Comparison of ENCODE assay signal across 15 mouse cellular contexts in genomic region chr15:89068226-89068625, GRCm38 (mm10). TPM values are rescaled to one million over a fixed set of nuclear protein-coding genes. Genes with fewer than 3 reads are reported as not detected.
DNase-seq lines count a peak whose midpoint lies in the region; ATAC-seq lines count a peak whose summit lies in the region.
"Had no signal": no experiment of that assay in that cellular context is flagged by ENCODE, and none has a peak within 500 bp of the region (broad histone marks: within the 10 kb centered on the region; RNA-seq: fewer than 3 reads in every experiment).

No protein-coding gene starts in this region.

- peaks cover 33% of the 10 kb centered on the region for H3K27me3 ChIP-seq in kidney, embryonic 14.5 days (ENCODE audit: control insufficient read depth, insufficient read depth, low read length)
- H3K27me3 ChIP-seq in limb, embryonic 10.5 days (ENCODE audit: low read depth, poor library complexity, severe bottlenecking) = peaks cover 77% of the 10 kb centered on the region

- peak overlapping the region; percentile 14; the same call in 1 of the 2 replicates for H3K4me3 ChIP-seq in kidney, embryonic 14.5 days (ENCODE audit: low read length)
- H3K4me3 ChIP-seq in limb, embryonic 10.5 days = peak overlapping the region; percentile 28
- H3K4me3 ChIP-seq: heart, adult 2 months; left cerebral cortex, adult 2 months; neural tube, embryonic 12.5 days had no signal

- H3K27ac ChIP-seq in kidney, embryonic 14.5 days (ENCODE audit: low read depth, low read length) = no peak overlapping the region
- no peak overlapping the region for H3K27ac ChIP-seq in limb, embryonic 10.5 days
- H3K27ac ChIP-seq: heart, adult 2 months; left cerebral cortex, adult 2 months; liver, embryonic 13.5 days; neural tube, embryonic 12.5 days had no signal

- H3K4me1 ChIP-seq in kidney, embryonic 14.5 days (ENCODE audit: control insufficient read depth, insufficient read depth, low read length) = no peaks in the 10 kb centered on the region
- H3K4me1 ChIP-seq in limb, embryonic 10.5 days = peaks cover 22% of the 10 kb centered on the region
- H3K4me1 ChIP-seq: liver, embryonic 13.5 days; neural tube, embryonic 12.5 days had no signal

- H3K9ac ChIP-seq in kidney, embryonic 14.5 days (ENCODE audit: low read depth, low read length) = no peak overlapping the region
- H3K9ac ChIP-seq: liver, embryonic 13.5 days; neural tube, embryonic 12.5 days had no signal

- peak; percentile 15 for DNase-seq in cerebellum, adult 8-10 months
- no peak for DNase-seq in cerebellum, adult 9-11 months
- no peak for DNase-seq in kidney, adult 11 months
- DNase-seq in ES-CJ7 (ENCODE audit: low read depth, low spot score) = peak; percentile 22
- no peak for DNase-seq in limb, embryonic 10.5 days (ENCODE audit: low spot score)
- DNase-seq in spleen, postnatal 4 days (ENCODE audit: low spot score in 2 of 2) = no peak
- no peak for DNase-seq in urinary bladder, postnatal 10 days (ENCODE audit: low spot score)
- DNase-seq: adrenal gland, postnatal 25 days; heart, adult 2 months; kidney, adult 8-10 months; liver, embryonic 13.5 days had no signal

- 28% methylated on average over 26 of the region's 26 CpGs for WGBS in kidney, embryonic 14.5 days
- WGBS in limb, embryonic 10.5 days = 31% methylated on average over 26 of the region's 26 CpGs

- peak overlapping the region; percentile 29; the same call in 1 of the 2 replicates for H3K4me2 ChIP-seq in kidney, embryonic 14.5 days (replicated peaks; ENCODE audit: low read depth, low read length)
- H3K4me2 ChIP-seq: liver, embryonic 13.5 days had no signal

- peak; percentile 38; the same call in 1 of the 2 replicates for ATAC-seq in kidney, embryonic 14.5 days (ENCODE audit: low FRiP score, low TSS enrichment)
- ATAC-seq: forebrain, embryonic 16.5 days had no signal

- no peaks in the 10 kb centered on the region for H3K36me3 ChIP-seq in kidney, embryonic 14.5 days (ENCODE audit: control insufficient read depth, insufficient read depth, low read length)
- H3K36me3 ChIP-seq in limb, embryonic 10.5 days = no peaks in the 10 kb centered on the region
- H3K36me3 ChIP-seq: liver, embryonic 13.5 days; neural tube, embryonic 12.5 days had no signal

- no peaks in the 10 kb centered on the region for H3K9me3 ChIP-seq in kidney, embryonic 14.5 days (ENCODE audit: control insufficient read depth, low read length)
- no peaks in the 10 kb centered on the region for H3K9me3 ChIP-seq in limb, embryonic 10.5 days (replicated peaks)
- H3K9me3 ChIP-seq: liver, embryonic 13.5 days; neural tube, embryonic 12.5 days had no signal

RNA-seq across cellular contexts. Expression of gene Trabd, which starts 6.7 kb away (rescaled TPM):
- 37.9 and 49.3 TPM in 2 replicates for polyA plus RNA-seq in kidney, embryonic 14.5 days (2014; fragmentation: Nextera tagmentation; extraction: Ambion mirVana)
- 59.5 and 62.1 TPM in 2 replicates for polyA plus RNA-seq in limb, embryonic 10.5 days (2016; fragmentation: Nextera tagmentation; extraction: Ambion mirVana)

RNA-seq across cellular contexts. Expression of gene Panx2, which starts 8.7 kb away (rescaled TPM):
- 0.06 and 0.77 TPM in 2 replicates for polyA plus RNA-seq in kidney, embryonic 14.5 days (2014; fragmentation: Nextera tagmentation; extraction: Ambion mirVana)
- 0.09 and 0.44 TPM in 2 replicates for polyA plus RNA-seq in limb, embryonic 10.5 days (2016; fragmentation: Nextera tagmentation; extraction: Ambion mirVana)
- polyA plus RNA-seq: liver, embryonic 13.5 days had no signal

RNA-seq across cellular contexts. Expression of gene Selenoo, which starts 20.7 kb away (rescaled TPM):
- polyA plus RNA-seq in kidney, embryonic 14.5 days (2014; fragmentation: Nextera tagmentation; extraction: Ambion mirVana) = 18.8 and 21.4 TPM in 2 replicates
- polyA plus RNA-seq in limb, embryonic 10.5 days (2016; fragmentation: Nextera tagmentation; extraction: Ambion mirVana) = 10.6 and 13.9 TPM in 2 replicates

RNA-seq across cellular contexts. Expression of gene Tubgcp6, which starts 54.7 kb away (rescaled TPM):
- polyA plus RNA-seq in kidney, embryonic 14.5 days (2014; fragmentation: Nextera tagmentation; extraction: Ambion mirVana) = 10.9 and 21.0 TPM in 2 replicates
- polyA plus RNA-seq in limb, embryonic 10.5 days (2016; fragmentation: Nextera tagmentation; extraction: Ambion mirVana) = 24.4 and 28.6 TPM in 2 replicates

Comparison
In these comparisons a context has a peak if more than half of its experiments do, and no peak if none do; other contexts are left out.
1. DNase-seq: peak in cerebellum, adult 8-10 months (single experiment) and ES-CJ7 (single experiment); none in cerebellum, adult 9-11 months (single experiment), kidney, adult 11 months (single experiment), limb, embryonic 10.5 days (single experiment), spleen, postnatal 4 days (0 of 2) and urinary bladder, postnatal 10 days (single experiment).